ENCODE assay signal across 23 mouse cellular contexts in genomic region chr5:16373966-16374365, GRCm38 (mm10).
DNase-seq lines count a peak whose midpoint lies in the region; ATAC-seq lines count a peak whose summit lies in the region.
"Had no signal": no experiment of that assay in that cellular context is flagged by ENCODE, and none has a peak within 500 bp of the region (broad histone marks: within the 10 kb centered on the region; RNA-seq: fewer than 3 reads in every experiment).

No protein-coding gene starts in this region.

- no peaks in the 10 kb centered on the region for H3K27me3 ChIP-seq in midbrain, embryonic 11.5 days (ENCODE audit: control insufficient read depth, insufficient read depth, low read length)
- H3K27me3 ChIP-seq: embryonic facial prominence, embryonic 12.5 days; forebrain, embryonic 13.5 days; heart, embryonic 12.5 days; limb, embryonic 13.5 days; liver, embryonic 12.5 days; midbrain, embryonic 12.5 days had no signal

- no peak overlapping the region for H3K27ac ChIP-seq in midbrain, embryonic 11.5 days (ENCODE audit: low read depth, low read length)
- H3K27ac ChIP-seq: embryonic facial prominence, embryonic 12.5 days; forebrain, embryonic 13.5 days; hindbrain, embryonic 10.5 days; limb, embryonic 13.5 days; liver, embryonic 12.5 days; midbrain, embryonic 12.5 days had no signal

- no peak overlapping the region for H3K4me2 ChIP-seq in midbrain, embryonic 11.5 days
- H3K4me2 ChIP-seq: embryonic facial prominence, embryonic 12.5 days; forebrain, embryonic 13.5 days; heart, embryonic 12.5 days; limb, embryonic 13.5 days; liver, embryonic 12.5 days; midbrain, embryonic 12.5 days had no signal

- no peaks in the 10 kb centered on the region for H3K4me1 ChIP-seq in midbrain, embryonic 11.5 days (ENCODE audit: control insufficient read depth, insufficient read depth, low read length)
- H3K4me1 ChIP-seq: embryonic facial prominence, embryonic 12.5 days; forebrain, embryonic 13.5 days; heart, embryonic 12.5 days; hindbrain, embryonic 10.5 days; limb, embryonic 13.5 days; liver, embryonic 12.5 days; midbrain, embryonic 12.5 days had no signal

- H3K4me3 ChIP-seq in midbrain, embryonic 11.5 days (ENCODE audit: low read depth, low read length): no peak overlapping the region
- H3K4me3 ChIP-seq: embryonic facial prominence, embryonic 12.5 days; forebrain, embryonic 13.5 days; heart, embryonic 12.5 days; hindbrain, embryonic 10.5 days; limb, embryonic 13.5 days; liver, embryonic 12.5 days; midbrain, embryonic 12.5 days had no signal

- H3K36me3 ChIP-seq in midbrain, embryonic 11.5 days (ENCODE audit: control insufficient read depth, insufficient read depth, low read length): no peaks in the 10 kb centered on the region
- H3K36me3 ChIP-seq: embryonic facial prominence, embryonic 12.5 days; hindbrain, embryonic 10.5 days; liver, embryonic 12.5 days; midbrain, embryonic 12.5 days had no signal

- H3K9ac ChIP-seq in midbrain, embryonic 11.5 days (ENCODE audit: low read length): no peak overlapping the region
- H3K9ac ChIP-seq: embryonic facial prominence, embryonic 12.5 days; forebrain, embryonic 13.5 days; heart, embryonic 12.5 days; limb, embryonic 13.5 days; liver, embryonic 12.5 days; midbrain, embryonic 12.5 days had no signal

- DNase-seq in layer of hippocampus, postnatal 10 days (ENCODE audit: low spot score in 2 of 2): peak; percentile 22 to 25
- DNase-seq in layer of hippocampus, adult 11-12 months (ENCODE audit: low spot score): no peak
- peak; percentile 9 for DNase-seq in cerebellum, adult 11-12 months
- DNase-seq in cerebellum, postnatal 10 days: peak; percentile 54 to 63
- no peak for DNase-seq in midbrain, embryonic 11.5 days (ENCODE audit: low spot score, missing footprints)
- DNase-seq in kidney, postnatal 4 days: no peak
- no peak for DNase-seq in testis, postnatal 10 days (ENCODE audit: low spot score)
- DNase-seq: adrenal gland, postnatal 25 days; gastrocnemius, postnatal 10 days; heart, adult 11 months; heart, postnatal 10 days; kidney, postnatal 25 days; lung, adult 18-20 months; lung, postnatal 10 days had no signal

- no peak for ATAC-seq in midbrain, embryonic 11.5 days (ENCODE audit: low FRiP score)
- ATAC-seq: activated CD4-positive, CD25-positive, alpha-beta regulatory T cell, adult 4 months; forebrain, embryonic 13.5 days; intestine, postnatal 0 days; liver, embryonic 12.5 days had no signal

- no peaks in the 10 kb centered on the region for H3K9me3 ChIP-seq in midbrain, embryonic 11.5 days (ENCODE audit: control insufficient read depth, low read length)
- H3K9me3 ChIP-seq: embryonic facial prominence, embryonic 12.5 days; forebrain, embryonic 13.5 days; heart, embryonic 12.5 days; hindbrain, embryonic 10.5 days; limb, embryonic 13.5 days; midbrain, embryonic 12.5 days had no signal

- WGBS in midbrain, embryonic 11.5 days: 89% methylated on average over 4 of the region's 4 CpGs

Comparison
In these comparisons a context has a peak if more than half of its experiments do, and no peak if none do; other contexts are left out.
1. DNase-seq: peak in layer of hippocampus, postnatal 10 days (2 of 2), cerebellum, adult 11-12 months (single experiment) and cerebellum, postnatal 10 days (2 of 2); none in layer of hippocampus, adult 11-12 months (single experiment), midbrain, embryonic 11.5 days (single experiment), kidney, postnatal 4 days (0 of 2) and testis, postnatal 10 days (single experiment).